8 mouse cellular contexts compared by ENCODE assay signal in genomic region chr7:127708207-127709078, GRCm38 (mm10). TPM values are rescaled to one million over a fixed set of nuclear protein-coding genes. Genes with fewer than 3 reads are reported as not detected.
DNase-seq lines count a peak whose midpoint lies in the region; ATAC-seq lines count a peak whose summit lies in the region.

Gene Bcl7c (minus strand): TSS chr7:127708933.

- peaks cover 33% of the 10 kb centered on the region for H3K36me3 ChIP-seq in intestine, embryonic 14.5 days (ENCODE audit: control insufficient read depth, insufficient read depth, low read length)

- peak within 1 kb of the TSS; percentile 98 for H3K27ac ChIP-seq in intestine, embryonic 14.5 days (ENCODE audit: low read depth)

- DNase-seq in adrenal gland, adult 8-10 months: peak; percentile 91
- peak; percentile 96 for DNase-seq in embryo, embryonic 11 days
- DNase-seq in gastrocnemius, postnatal 25 days: peak; percentile 91
- DNase-seq in intestine, embryonic 14.5 days (ENCODE audit: low spot score): peak; percentile 96
- peak; percentile 88 to 90 for DNase-seq in left cerebral cortex, postnatal 25 days (ENCODE audit: low spot score in 2 of 2)
- peak; percentile 95 for DNase-seq in mesoderm, embryonic 11.5 days (ENCODE audit: low read depth, low spot score)
- peak; percentile 88 for DNase-seq in right cerebral cortex, postnatal 25 days
- peak; percentile 93 to 94 for DNase-seq in urinary bladder, postnatal 4 days (ENCODE audit: low spot score in 2 of 2)

- under 1% methylated on average over 85 of the region's 90 CpGs for WGBS in intestine, embryonic 14.5 days

- peaks cover 30% of the 10 kb centered on the region for H3K4me1 ChIP-seq in intestine, embryonic 14.5 days (replicated peaks; ENCODE audit: control insufficient read depth, insufficient read depth, low read length)

- peak within 1 kb of the TSS; percentile 83 for H3K9ac ChIP-seq in intestine, embryonic 14.5 days (ENCODE audit: low read length)

- intact Hi-C loops in left cerebral cortex, postnatal 25 days (cut with DNase I): loop anchor here (1.0 to 2.0 kb wide), 3 partner anchors 18 to 37 kb away; no protein-coding TSS in a partner anchor

- H3K4me2 ChIP-seq in intestine, embryonic 14.5 days (ENCODE audit: low read length): peak within 1 kb of the TSS; percentile 73

- peak; percentile 83 for ATAC-seq in intestine, embryonic 14.5 days (replicated peaks; ENCODE audit: low FRiP score, low TSS enrichment, low read depth)

- no peaks in the 10 kb centered on the region for H3K27me3 ChIP-seq in intestine, embryonic 14.5 days (replicated peaks; ENCODE audit: control insufficient read depth, insufficient read depth, low read length)

- peak within 1 kb of the TSS; percentile 63 for H3K4me3 ChIP-seq in intestine, embryonic 14.5 days (ENCODE audit: low read depth, low read length)

- no peaks in the 10 kb centered on the region for H3K9me3 ChIP-seq in intestine, embryonic 14.5 days (ENCODE audit: control insufficient read depth, low read length)

RNA-seq across cellular contexts. Expression of gene Bcl7c, which starts in this region (rescaled TPM):
- 100 to 1,000 TPM in 2 of 4 experiments, 10 to 100 TPM in 2; 75.9 to 120 (median 98.1) TPM for total RNA-seq in adrenal gland, adult 8-10 months (2022)
- total RNA-seq in gastrocnemius, postnatal 25 days (2021): 10 to 100 TPM; 41.2 to 41.7 TPM
- 50.3 and 56.4 TPM in 2 replicates for polyA plus RNA-seq in intestine, embryonic 14.5 days (2014; fragmentation: Nextera tagmentation; extraction: Ambion mirVana)
- total RNA-seq in left cerebral cortex, postnatal 25 days (2021): 10 to 100 TPM; 37.6 to 43.0 TPM

Comparison
In these comparisons a context has a peak if more than half of its experiments do, and no peak if none do; other contexts are left out.
1. Peak in every context shown above with its lines: DNase-seq, ATAC-seq, H3K4me3 ChIP-seq and H3K27ac ChIP-seq.